Mouse (Mus musculus) cerebellum, adult 2 months (tissue): ENCODE measurements around the gene Zer1.

Experiments used
- CTCF ChIP-seq: fragments of 200-500 bp; IDR thresholded peaks from 2 replicates; pipeline ENCODE4 v1.5.1; 2011; ENCODE audit warnings: low read depth, mild to moderate bottlenecking, control low read depth, low read length, moderate library complexity, borderline replicate concordance; ENCODE audit not compliant: insufficient read depth
- POLR2A ChIP-seq: fragments of 200-500 bp; IDR thresholded peaks from 2 replicates; pipeline ENCODE4 v1.6.1; 2011; ENCODE audit warnings: low read length, control low read depth, borderline replicate concordance; ENCODE audit not compliant: insufficient read depth

DNA sequence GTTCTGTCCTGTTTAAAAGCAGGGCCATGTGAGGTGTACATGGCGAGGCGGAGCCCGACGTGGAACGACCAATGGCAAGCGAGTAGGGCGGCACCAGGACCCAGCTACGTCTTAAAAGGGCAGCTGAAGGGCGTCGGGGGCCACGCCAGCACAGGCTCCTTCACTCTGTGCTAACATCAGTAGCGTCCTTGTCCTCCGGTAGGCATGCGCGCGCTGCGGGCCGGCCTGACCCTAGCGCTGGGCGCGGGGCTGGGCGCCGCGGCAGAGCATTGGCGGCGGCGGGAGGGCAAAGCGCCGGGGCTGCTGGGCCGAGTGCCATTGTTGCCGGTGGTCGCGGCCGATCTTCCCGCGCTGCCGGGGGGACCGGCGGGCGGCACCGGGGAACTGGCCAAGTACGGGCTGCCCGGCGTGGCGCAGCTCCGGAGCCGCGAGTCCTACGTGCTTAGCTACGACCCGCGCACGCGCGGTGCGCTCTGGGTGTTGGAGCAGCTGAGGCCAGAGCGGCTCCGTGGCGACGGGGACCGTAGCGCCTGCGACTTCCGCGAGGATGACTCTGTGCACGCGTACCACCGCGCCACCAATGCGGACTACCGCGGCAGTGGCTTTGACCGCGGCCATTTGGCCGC lies 47.1 kb upstream of the Zer1 start, which contains the start of gene Endog:
- TF ChIP-seq POLR2A (peak; percentile 91), CTCF (no peak)
